Mouse (Mus musculus) midbrain, embryonic 11.5 days (tissue): Measurements from ENCODE around the gene Fhad1. TPM values are rescaled to one million over a fixed set of nuclear protein-coding genes. Genes with fewer than 3 reads are reported as not detected.
"Not testable (repeated sequence)": the region's sequence is repeated elsewhere in the genome, so short reads cannot be mapped to it uniquely, and the experiment has no call there.

ENCODE experiments used
- ATAC-seq: fragments of 200-750 bp; cut with Nextera tagmentation; 2 replicates; pipeline ENCODE4 v1.8.0; 2017; ENCODE audit warnings: moderate TSS enrichment, moderate library complexity; ENCODE audit not compliant: low FRiP score
- DNase-seq: peaks from one replicate; pipeline ENCODE4 v3.0.0; 2015; ENCODE audit warnings: low spot score; ENCODE audit errors: missing footprints
- H3K27ac ChIP-seq: fragments of 300-500 bp; sonication (generic); 2 replicates; pipeline ENCODE4 v1.5.1; 2014; ENCODE audit warnings: low read depth, low read length
- H3K27me3 ChIP-seq: fragments of 300-500 bp; sonication (generic); 2 replicates; pipeline ENCODE4 v1.6.1; 2014; ENCODE audit warnings: mild to moderate bottlenecking, low read length, moderate library complexity, mixed read lengths; ENCODE audit not compliant: control insufficient read depth, insufficient read depth
- H3K36me3 ChIP-seq: fragments of 300-500 bp; sonication (generic); 2 replicates; pipeline ENCODE4 v1.6.1; 2014; ENCODE audit warnings: mild to moderate bottlenecking, low read length, moderate library complexity, mixed read lengths; ENCODE audit not compliant: control insufficient read depth, insufficient read depth
- H3K4me1 ChIP-seq: fragments of 300-500 bp; sonication (generic); 2 replicates; pipeline ENCODE4 v1.6.1; 2014; ENCODE audit warnings: low read length; ENCODE audit not compliant: control insufficient read depth, insufficient read depth
- H3K4me2 ChIP-seq: fragments of 300-500 bp; sonication (generic); 2 replicates; pipeline ENCODE4 v1.6.1; 2014; ENCODE audit warnings: mild to moderate bottlenecking, moderate library complexity
- H3K4me3 ChIP-seq: fragments of 300-500 bp; sonication (generic); 2 replicates; pipeline ENCODE4 v1.5.1; 2014; ENCODE audit warnings: low read depth, low read length
- H3K9ac ChIP-seq: fragments of 300-500 bp; sonication (generic); 2 replicates; pipeline ENCODE4 v1.6.1; 2014; ENCODE audit warnings: low read length
- H3K9me3 ChIP-seq: fragments of 300-500 bp; sonication (generic); 2 replicates; pipeline ENCODE4 v1.6.1; 2016; ENCODE audit warnings: low read length; ENCODE audit not compliant: control insufficient read depth
- WGBS: fragments of 180-500 bp; shearing (Covaris S2); extraction: QIAGEN DNeasy Blood & Tissue Kit; methylation state at CpG from one replicate; pipeline ENCODE4 v1.1.7; 2014; 5-methylcytosine and 5-hydroxymethylcytosine counted together
- polyA plus RNA-seq: library from polyadenylated mRNA; unstranded; fragments of >200 nt; fragmentation: Nextera tagmentation; extraction: Ambion mirVana; gene quantifications from 2 replicates; pipeline ENCODE4 v1.2.1, GENCODE M21; 2014

The Fhad1 gene
- polyA plus RNA-seq, 1 experiment from 2014 or later = 2.4 TPM

DNA sequence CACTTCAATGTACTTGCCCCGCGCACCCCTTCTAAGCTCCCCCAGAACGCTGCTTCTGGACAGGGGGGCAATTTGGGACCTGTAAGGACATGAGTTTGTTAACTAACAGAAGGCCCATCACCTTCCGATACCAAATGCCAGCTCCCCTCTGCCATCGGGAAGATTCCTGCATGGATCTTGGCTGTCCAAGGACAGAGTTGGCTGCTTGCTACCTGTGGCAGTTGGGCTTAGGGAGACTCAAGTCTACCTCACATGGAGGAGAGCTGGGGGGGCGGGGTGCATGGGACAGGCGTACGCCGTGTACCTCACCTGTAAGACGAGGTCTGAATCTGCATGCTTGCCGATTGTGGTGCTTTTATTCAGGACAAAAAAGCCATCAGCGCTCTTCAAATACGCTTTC lies 3.6 kb downstream of the Fhad1 start:
- no peak for ATAC-seq
- Histone ChIP-seq H3K4me1 (peaks cover 14% of the 10 kb centered on the region), H3K27me3 (peaks cover 12% of the 10 kb centered on the region; the same call in 1 of the 2 replicates), H3K36me3 (no peaks in the 10 kb centered on the region), H3K4me3 (no peak overlapping the region), H3K9me3 (no peaks in the 10 kb centered on the region), H3K4me2 (no peak overlapping the region), H3K27ac (no peak overlapping the region), H3K9ac (no peak overlapping the region)
- DNase-seq = no peak
- 93% methylated on average over 13 of the region's 13 CpGs for WGBS

- no peak for ATAC-seq
- WGBS = 86% methylated on average over 7 of the region's 7 CpGs
- H3K27me3 ChIP-seq = peaks cover 10% of the 10 kb centered on the region; the same call in 1 of the 2 replicates
- H3K4me2 ChIP-seq = no peak overlapping the region
- H3K4me3 ChIP-seq = no peak overlapping the region
- no peak overlapping the region for H3K27ac ChIP-seq
- H3K4me1 ChIP-seq = peaks cover 12% of the 10 kb centered on the region
- no peak overlapping the region for H3K9ac ChIP-seq
- H3K9me3 ChIP-seq = no peaks in the 10 kb centered on the region
- no peaks in the 10 kb centered on the region for H3K36me3 ChIP-seq
- DNase-seq = no peak
These were observed 4.4 kb downstream of the Fhad1 start for GRCm38 (mm10) chr4:142010441-142010840.

DNA sequence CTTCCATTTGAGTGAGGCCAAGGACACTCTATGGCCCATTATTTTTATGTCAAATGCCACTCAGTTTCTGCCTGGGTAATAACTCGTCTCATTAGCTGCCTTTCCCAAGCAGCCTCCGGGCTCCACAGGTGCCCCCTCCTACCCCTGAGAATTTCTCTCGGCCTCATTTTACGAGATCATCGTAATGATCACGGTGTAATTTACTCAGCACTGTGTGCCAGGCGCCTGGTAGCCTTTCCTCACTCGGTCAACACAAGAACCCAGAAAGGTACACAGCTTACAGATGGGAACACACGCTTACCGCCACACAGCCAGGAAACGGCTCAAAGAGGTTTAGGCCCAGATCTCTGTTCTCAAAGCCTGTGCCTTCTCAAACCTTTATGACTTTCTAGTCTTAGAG lies 6.7 kb downstream of the Fhad1 start:
- Histone ChIP-seq H3K9me3 (no peaks in the 10 kb centered on the region), H3K4me2 (no peak overlapping the region), H3K9ac (no peak overlapping the region), H3K4me3 (no peak overlapping the region), H3K4me1 (peaks cover 5% of the 10 kb centered on the region), H3K27me3 (no peaks in the 10 kb centered on the region), H3K27ac (no peak overlapping the region), H3K36me3 (no peaks in the 10 kb centered on the region)
- no peak for ATAC-seq
- WGBS = 92% methylated on average over 11 of the region's 11 CpGs
- no peak for DNase-seq

DNA sequence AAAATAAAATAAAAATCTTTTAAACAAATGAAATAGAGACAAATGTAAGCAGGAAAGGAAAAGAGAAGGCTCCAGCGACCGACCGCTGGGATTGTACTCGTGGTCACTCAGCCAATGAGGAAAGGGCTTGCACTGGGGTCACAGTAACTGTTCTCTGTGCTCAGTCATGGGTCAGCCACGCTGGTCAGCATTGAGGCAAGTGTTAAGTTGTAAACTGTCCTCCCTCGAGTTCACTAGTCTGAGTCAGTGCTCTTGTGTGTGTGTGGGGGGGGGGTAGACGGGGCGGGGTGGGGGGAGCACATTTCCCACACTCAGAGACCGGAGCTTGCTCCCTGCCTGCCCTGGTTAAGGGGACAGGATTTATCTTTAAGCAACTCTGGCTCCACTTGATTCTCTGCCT lies 14.3 kb downstream of the Fhad1 start:
- Histone ChIP-seq H3K27me3 (no peaks in the 10 kb centered on the region), H3K4me2 (no peak overlapping the region), H3K9ac (no peak overlapping the region), H3K4me1 (no peaks in the 10 kb centered on the region), H3K36me3 (no peaks in the 10 kb centered on the region), H3K27ac (no peak overlapping the region), H3K9me3 (no peaks in the 10 kb centered on the region), H3K4me3 (no peak overlapping the region)
- WGBS = 66% methylated on average over 9 of the region's 9 CpGs
- no peak for DNase-seq
- no peak for ATAC-seq

GRCm38 (mm10) chr4:141999494-142000074 lies 15.3 kb downstream of the Fhad1 start:
- H3K4me2 ChIP-seq = no peak overlapping the region
- H3K27ac ChIP-seq = no peak overlapping the region
- DNase-seq (no peak), ATAC-seq (no peak)
- no peak overlapping the region for H3K4me3 ChIP-seq
- no peaks in the 10 kb centered on the region for H3K4me1 ChIP-seq
- H3K27me3 ChIP-seq = no peaks in the 10 kb centered on the region
- no peaks in the 10 kb centered on the region for H3K9me3 ChIP-seq
- no peaks in the 10 kb centered on the region for H3K36me3 ChIP-seq
- no peak overlapping the region for H3K9ac ChIP-seq
- 70% methylated on average over 7 of the region's 7 CpGs for WGBS

GRCm38 (mm10) chr4:141998282-141998821 lies 16.5 kb downstream of the Fhad1 start:
- Histone ChIP-seq H3K9me3 (no peaks in the 10 kb centered on the region), H3K36me3 (no peaks in the 10 kb centered on the region), H3K27me3 (no peaks in the 10 kb centered on the region), H3K4me3 (peak overlapping the region; percentile 28), H3K27ac (no peak overlapping the region), H3K4me1 (no peaks in the 10 kb centered on the region), H3K9ac (no peak overlapping the region), H3K4me2 (peak overlapping the region; percentile 40)
- 26% methylated on average over 11 of the region's 11 CpGs for WGBS
- ATAC-seq = peak; percentile 84
- peak; percentile 93 for DNase-seq

DNA sequence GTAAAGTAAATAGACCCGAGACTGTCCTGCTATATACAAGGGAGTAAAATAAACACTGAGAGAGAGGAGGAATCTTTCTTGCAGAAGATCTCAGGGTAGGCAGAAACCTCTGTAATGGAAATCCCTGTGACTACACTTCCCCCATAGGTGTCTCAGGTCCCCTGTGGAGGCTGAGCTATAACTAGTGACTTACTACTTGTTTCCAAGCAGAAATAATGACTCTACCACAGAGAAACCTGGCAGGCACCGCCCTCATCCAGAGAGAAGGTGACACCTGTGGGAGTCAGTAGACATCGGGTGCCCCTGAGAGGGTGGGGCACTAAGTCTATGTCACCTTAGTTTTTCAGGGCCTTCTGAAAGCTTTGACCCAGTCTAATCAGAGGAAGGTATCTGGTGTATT lies 18.0 kb downstream of the Fhad1 start:
- Histone ChIP-seq H3K4me3 (no peak overlapping the region), H3K4me2 (no peak overlapping the region), H3K4me1 (no peaks in the 10 kb centered on the region), H3K27ac (no peak overlapping the region), H3K9ac (no peak overlapping the region), H3K9me3 (no peaks in the 10 kb centered on the region), H3K27me3 (no peaks in the 10 kb centered on the region), H3K36me3 (no peaks in the 10 kb centered on the region)
- no peak for ATAC-seq
- 81% methylated on average over 3 of the region's 3 CpGs for WGBS
- DNase-seq = no peak

GRCm38 (mm10) chr4:141996086-141996485 lies 18.8 kb downstream of the Fhad1 start:
- no peak overlapping the region for H3K4me3 ChIP-seq
- H3K9ac ChIP-seq = no peak overlapping the region
- H3K27me3 ChIP-seq = no peaks in the 10 kb centered on the region
- no peak for DNase-seq
- 79% methylated on average over 7 of the region's 7 CpGs for WGBS
- no peak for ATAC-seq
- H3K4me1 ChIP-seq = no peaks in the 10 kb centered on the region
- H3K36me3 ChIP-seq = no peaks in the 10 kb centered on the region
- H3K9me3 ChIP-seq = no peaks in the 10 kb centered on the region
- H3K4me2 ChIP-seq = no peak overlapping the region
- H3K27ac ChIP-seq = no peak overlapping the region

DNA sequence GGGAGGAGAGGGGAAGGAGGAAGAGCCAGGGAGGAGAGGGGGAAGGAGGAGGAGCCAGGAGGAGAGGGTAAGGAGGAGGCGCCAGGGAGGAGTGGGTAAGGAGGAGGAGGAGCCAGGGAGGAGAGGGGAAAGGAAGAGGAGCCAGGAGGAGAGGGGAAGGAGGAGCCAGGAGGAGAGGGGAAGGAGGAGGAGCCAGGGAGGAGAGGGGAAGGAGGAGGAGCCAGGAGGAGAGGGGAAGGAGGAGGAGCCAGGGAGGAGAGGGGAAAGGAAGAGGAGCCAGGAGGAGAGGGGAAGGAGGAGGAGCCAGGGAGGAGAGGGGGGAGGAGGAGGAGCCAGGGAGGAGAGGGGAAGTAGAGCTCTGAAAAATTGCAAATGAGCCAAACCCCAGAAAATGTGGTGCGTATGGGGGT lies 20.8 kb downstream of the Fhad1 start:
- not testable (repeated sequence) for H3K4me3 ChIP-seq, H3K4me2 ChIP-seq, H3K36me3 ChIP-seq, ATAC-seq, H3K4me1 ChIP-seq, H3K9me3 ChIP-seq, H3K9ac ChIP-seq, H3K27me3 ChIP-seq, DNase-seq, H3K27ac ChIP-seq
- 40% methylated on average over 2 of the region's 2 CpGs for WGBS
